Mouse (Mus musculus) forebrain, embryonic 14.5 days (tissue): ENCODE results near the gene Rps8. TPM values are rescaled to one million over a fixed set of nuclear protein-coding genes. Genes with fewer than 3 reads are reported as not detected.

Experiments
- ATAC-seq: fragments of 200-750 bp; cut with Nextera tagmentation; 2 replicates; pipeline ENCODE4 v1.8.0; 2017; ENCODE audit warnings: mild to moderate bottlenecking, moderate library complexity
- DNase-seq: peaks from one replicate; pipeline ENCODE4 v3.0.0-alpha.2; 2015; ENCODE audit warnings: low spot score
- H3K27ac ChIP-seq: fragments of 300-500 bp; sonication (generic); 2 replicates; pipeline ENCODE4 v1.5.1; 2014; ENCODE audit warnings: low read depth, mild to moderate bottlenecking, control low read depth, low read length, moderate library complexity
- H3K27me3 ChIP-seq: fragments of 300-500 bp; sonication (generic); replicated peaks from 2 replicates; pipeline ENCODE4 v1.6.1; 2014; ENCODE audit warnings: low read length, control low read depth, mixed read lengths; ENCODE audit not compliant: control insufficient read depth, insufficient read depth
- H3K36me3 ChIP-seq: fragments of 300-500 bp; sonication (generic); 2 replicates; pipeline ENCODE4 v1.6.1; 2014; ENCODE audit warnings: low read length, control low read depth; ENCODE audit not compliant: control insufficient read depth, insufficient read depth
- H3K4me1 ChIP-seq: fragments of 300-500 bp; sonication (generic); 2 replicates; pipeline ENCODE4 v1.6.1; 2014; ENCODE audit warnings: antibody characterized with exemption, low read length, control low read depth; ENCODE audit not compliant: control insufficient read depth, insufficient read depth
- H3K4me2 ChIP-seq: fragments of 300-500 bp; sonication (generic); 2 replicates; pipeline ENCODE4 v1.6.1; 2014; ENCODE audit warnings: mild to moderate bottlenecking, control low read depth, low read length
- H3K4me3 ChIP-seq: fragments of 300-500 bp; sonication (generic); 2 replicates; pipeline ENCODE4 v1.5.1; 2014; ENCODE audit warnings: low read depth, low read length, control low read depth
- H3K9ac ChIP-seq: fragments of 300-500 bp; sonication (generic); 2 replicates; pipeline ENCODE4 v1.6.1; 2014; ENCODE audit warnings: mild to moderate bottlenecking, low read length, control low read depth, moderate library complexity
- H3K9me3 ChIP-seq: fragments of 300-500 bp; sonication (generic); replicated peaks from 2 replicates; pipeline ENCODE4 v1.6.1; 2016; ENCODE audit warnings: low read length, control low read depth, mixed read lengths; ENCODE audit not compliant: control insufficient read depth
- WGBS: fragments of 180-500 bp; shearing (Covaris S2); extraction: QIAGEN DNeasy Blood & Tissue Kit; methylation state at CpG from one replicate; pipeline ENCODE4 v1.1.7; 2014; 5-methylcytosine and 5-hydroxymethylcytosine counted together
- polyA plus RNA-seq: library from polyadenylated mRNA; unstranded; fragments of >200 nt; fragmentation: Nextera tagmentation; extraction: Ambion mirVana; gene quantifications from 2 replicates; pipeline ENCODE4 v1.2.1, GENCODE M21; 2014

The Rps8 gene
- polyA plus RNA-seq, 1 experiment from 2014 or later, result 797 TPM

DNA sequence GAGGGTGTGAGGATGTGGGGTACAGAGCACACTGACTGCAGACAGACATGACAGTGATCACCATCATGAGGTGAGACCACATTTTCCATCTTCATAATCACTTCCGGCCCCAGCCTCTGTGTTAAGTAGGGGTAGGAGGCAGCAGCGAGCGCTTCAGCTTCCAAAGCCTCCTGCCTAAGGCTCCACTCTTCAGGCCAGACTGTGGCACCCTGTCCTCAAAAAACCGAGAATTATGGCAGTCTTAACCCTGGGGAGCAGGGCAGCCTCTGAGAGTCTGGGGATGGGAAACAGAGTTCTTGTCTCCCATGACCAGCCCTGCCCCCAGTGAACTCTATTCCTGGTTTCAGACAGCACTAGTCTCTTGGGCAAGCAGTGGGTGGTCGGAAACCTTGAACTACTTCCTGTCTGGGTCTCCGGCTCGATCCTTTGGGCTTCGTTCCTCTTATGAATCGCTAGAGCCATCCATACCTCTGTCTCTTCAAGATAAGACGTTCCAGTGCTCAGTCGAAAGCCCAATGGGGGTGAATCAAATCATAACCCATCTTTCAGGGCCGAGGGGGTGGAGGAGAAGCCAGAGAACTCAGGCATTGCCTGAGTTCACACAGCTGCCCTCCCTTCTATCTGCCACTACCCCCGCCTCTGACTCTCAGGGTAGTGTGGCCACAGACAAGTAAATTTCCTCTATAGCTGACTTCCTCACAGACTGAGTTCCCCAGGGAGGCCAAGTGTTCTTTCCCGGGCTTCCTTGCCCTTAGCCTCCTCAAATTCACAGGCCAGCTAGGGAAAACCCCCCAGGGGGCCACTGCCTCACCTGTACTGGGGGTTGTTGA is 31.3 kb downstream of the Rps8 start:
- 80% methylated on average over 14 of the region's 14 CpGs for WGBS
- H3K4me2 ChIP-seq, result peak overlapping the region; percentile 28; the same call in 1 of the 2 replicates
- no peaks in the 10 kb centered on the region for H3K27me3 ChIP-seq

DNA sequence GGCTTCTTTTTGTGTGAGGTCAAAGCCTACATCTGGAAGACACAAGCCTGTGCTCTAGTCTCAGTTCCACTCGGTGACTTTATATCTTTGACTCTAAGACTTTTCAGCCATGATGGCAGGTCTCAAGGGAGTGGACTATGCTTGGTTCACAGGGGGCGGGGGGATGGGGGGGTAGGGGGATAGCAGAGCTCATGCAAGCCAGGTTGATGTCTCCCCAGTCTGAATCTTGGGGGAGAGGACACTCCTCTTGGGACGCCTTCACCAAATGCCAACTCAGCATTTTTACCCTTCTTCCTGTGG is 31.9 kb downstream of the Rps8 start:
- Histone ChIP-seq H3K27me3 (no peaks in the 10 kb centered on the region), H3K27ac (no peak overlapping the region), H3K4me3 (no peak overlapping the region), H3K36me3 (peaks cover 14% of the 10 kb centered on the region), H3K9me3 (no peaks in the 10 kb centered on the region), H3K4me1 (peaks cover 19% of the 10 kb centered on the region), H3K4me2 (no peak overlapping the region), H3K9ac (no peak overlapping the region)
- DNase-seq (no peak), ATAC-seq (no peak)
- 93% methylated on average over 3 of the region's 3 CpGs for WGBS

More for the DNA sequence above, 31.3 kb downstream of the Rps8 start:
- H3K9me3 ChIP-seq, result no peaks in the 10 kb centered on the region
- DNase-seq, result no peak
- peak overlapping the region; percentile 65 for H3K27ac ChIP-seq
- peaks cover 17% of the 10 kb centered on the region for H3K4me1 ChIP-seq
- H3K4me3 ChIP-seq, result no peak overlapping the region; the same call in 1 of the 2 replicates
- peak overlapping the region; percentile 55 for H3K9ac ChIP-seq
- H3K36me3 ChIP-seq, result peaks cover 17% of the 10 kb centered on the region
- ATAC-seq, result no peak

GRCm38 (mm10) chr4:117123546-117124217 is 32.4 kb downstream of the Rps8 start:
- H3K36me3 ChIP-seq, result peaks cover 9% of the 10 kb centered on the region
- no peaks in the 10 kb centered on the region for H3K9me3 ChIP-seq
- 91% methylated on average over 7 of the region's 9 CpGs for WGBS
- H3K4me1 ChIP-seq, result peaks cover 19% of the 10 kb centered on the region
- no peak overlapping the region for H3K27ac ChIP-seq
- H3K9ac ChIP-seq, result no peak overlapping the region
- H3K4me3 ChIP-seq, result no peak overlapping the region
- H3K27me3 ChIP-seq, result no peaks in the 10 kb centered on the region
- no peak overlapping the region for H3K4me2 ChIP-seq
- DNase-seq (no peak), ATAC-seq (no peak)

- Histone ChIP-seq H3K9me3 (no peaks in the 10 kb centered on the region), H3K27ac (no peak overlapping the region), H3K4me2 (no peak overlapping the region), H3K27me3 (no peaks in the 10 kb centered on the region), H3K4me3 (no peak overlapping the region), H3K9ac (no peak overlapping the region), H3K36me3 (no peaks in the 10 kb centered on the region), H3K4me1 (peaks cover 19% of the 10 kb centered on the region)
- ATAC-seq, result no peak
- 84% methylated on average over 4 of the region's 4 CpGs for WGBS
- DNase-seq, result no peak
Measured at GRCm38 (mm10) chr4:117122209-117122608, 33.8 kb downstream of the Rps8 start.

GRCm38 (mm10) chr4:117120445-117121414 is 35.3 kb downstream of the Rps8 start:
- ATAC-seq (peak; percentile 96), DNase-seq (peak; percentile 98)
- Histone ChIP-seq H3K36me3 (no peaks in the 10 kb centered on the region), H3K4me1 (peaks cover 15% of the 10 kb centered on the region), H3K27ac (peak overlapping the region; percentile 84), H3K4me2 (peak overlapping the region; percentile 100), H3K9me3 (no peaks in the 10 kb centered on the region), H3K4me3 (peak overlapping the region; percentile 71), H3K9ac (peak overlapping the region; percentile 86), H3K27me3 (no peaks in the 10 kb centered on the region)
- under 1% methylated on average over 69 of the region's 69 CpGs for WGBS

GRCm38 (mm10) chr4:117120052-117120444 is 36.0 kb downstream of the Rps8 start:
- Histone ChIP-seq H3K4me2 (peak overlapping the region; percentile 100), H3K4me1 (peaks cover 8% of the 10 kb centered on the region), H3K9ac (peak overlapping the region; percentile 86), H3K4me3 (peak overlapping the region; percentile 71), H3K9me3 (no peaks in the 10 kb centered on the region), H3K36me3 (no peaks in the 10 kb centered on the region), H3K27ac (peak overlapping the region; percentile 84), H3K27me3 (no peaks in the 10 kb centered on the region)
- DNase-seq, result no peak
- WGBS, result 8% methylated on average over 10 of the region's 10 CpGs
- peak; percentile 35 for ATAC-seq

- Histone ChIP-seq H3K9me3 (no peaks in the 10 kb centered on the region), H3K4me2 (peak overlapping the region; percentile 100), H3K4me3 (peak overlapping the region; percentile 71), H3K27me3 (no peaks in the 10 kb centered on the region), H3K9ac (peak overlapping the region; percentile 86), H3K27ac (peak overlapping the region; percentile 84), H3K4me1 (peaks cover 6% of the 10 kb centered on the region), H3K36me3 (peaks cover under 1% of the 10 kb centered on the region; the same call in 1 of the 2 replicates)
- ATAC-seq, result no peak
- WGBS, result 81% methylated on average over 5 of the region's 5 CpGs
- no peak for DNase-seq
Measured at GRCm38 (mm10) chr4:117119636-117120035, 36.4 kb downstream of the Rps8 start.

- H3K9me3 ChIP-seq, result no peaks in the 10 kb centered on the region
- peaks cover 6% of the 10 kb centered on the region for H3K4me1 ChIP-seq
- no peak overlapping the region for H3K9ac ChIP-seq
- peaks cover 10% of the 10 kb centered on the region; the same call in 1 of the 2 replicates for H3K36me3 ChIP-seq
- 96% methylated on average over 7 of the region's 7 CpGs for WGBS
- H3K4me3 ChIP-seq, result no peak overlapping the region
- no peak overlapping the region for H3K27ac ChIP-seq
- ATAC-seq (no peak), DNase-seq (no peak)
- H3K4me2 ChIP-seq, result no peak overlapping the region
- no peaks in the 10 kb centered on the region for H3K27me3 ChIP-seq
Measured at GRCm38 (mm10) chr4:117117931-117118330, 38.1 kb downstream of the Rps8 start.
